Mouse (Mus musculus) C2C12 (cell line): ENCODE data around the gene Sele. TPM values are rescaled to one million over a fixed set of nuclear protein-coding genes. Genes with fewer than 3 reads are reported as not detected.

Experiments used
- H3K27me3 ChIP-seq: one replicate; pipeline ENCODE4 v1.6.1; 2011; ENCODE audit not compliant: control insufficient read depth, insufficient read depth, insufficient read length
- H3K36me3 ChIP-seq: one replicate; pipeline ENCODE4 v1.6.1; 2011; ENCODE audit not compliant: control insufficient read depth, insufficient read depth
- H3K4me3 ChIP-seq: one replicate; pipeline ENCODE4 v1.5.1; 2011; ENCODE audit warnings: mild to moderate bottlenecking, control low read depth; ENCODE audit not compliant: poor library complexity, insufficient read depth, severe bottlenecking
- H3K79me2 ChIP-seq: one replicate; pipeline ENCODE4 v1.6.1; 2011; ENCODE audit not compliant: control insufficient read depth, insufficient read depth
- H3K79me3 ChIP-seq: one replicate; pipeline ENCODE4 v1.6.1; 2011; ENCODE audit warnings: low read depth, control low read depth
- H3ac ChIP-seq: one replicate; pipeline ENCODE3; 2011; ENCODE audit warnings: low read depth; ENCODE audit not compliant: control insufficient read depth, insufficient read length
- CEBPB ChIP-seq: IDR thresholded peaks from one replicate; pipeline ENCODE4 v1.6.1; 2011; ENCODE audit warnings: low read depth, mild to moderate bottlenecking, control low read depth, moderate library complexity
- CTCF ChIP-seq: IDR thresholded peaks from one replicate; pipeline ENCODE4 v1.5.1; 2011; ENCODE audit not compliant: control insufficient read depth, insufficient read depth, insufficient read length
- FOSL1 ChIP-seq: IDR thresholded peaks from one replicate; pipeline ENCODE4 v1.8.0; 2011; ENCODE audit warnings: mild to moderate bottlenecking, low read length; ENCODE audit not compliant: poor library complexity, insufficient read depth, severe bottlenecking
- MAX ChIP-seq: IDR thresholded peaks from one replicate; pipeline ENCODE4 v1.6.1; 2011; ENCODE audit warnings: mild to moderate bottlenecking, control low read depth
- MYOD1 ChIP-seq: IDR thresholded peaks from one replicate; pipeline ENCODE4 v1.6.1; 2011; ENCODE audit warnings: low read depth; ENCODE audit not compliant: control insufficient read depth, insufficient read length
- MYOG ChIP-seq: IDR thresholded peaks from one replicate; pipeline ENCODE4 v1.6.1; 2011; ENCODE audit not compliant: control insufficient read depth, insufficient read length; ENCODE audit errors: extremely low read depth
- USF1 ChIP-seq: IDR thresholded peaks from one replicate; pipeline ENCODE4 v1.6.1; 2011; ENCODE audit warnings: low read depth, mild to moderate bottlenecking, control low read depth, moderate library complexity
- polyA plus RNA-seq: library from polyadenylated mRNA; unstranded; fragments of >200 nt; fragmentation: generic; extraction: Trizol; gene quantifications from one replicate; pipeline ENCODE4 v1.2.1, GENCODE M21; 2012; ENCODE audit warnings: missing spikeins

Gene Sele
- polyA plus RNA-seq, 1 experiment, result 0.19 TPM

DNA sequence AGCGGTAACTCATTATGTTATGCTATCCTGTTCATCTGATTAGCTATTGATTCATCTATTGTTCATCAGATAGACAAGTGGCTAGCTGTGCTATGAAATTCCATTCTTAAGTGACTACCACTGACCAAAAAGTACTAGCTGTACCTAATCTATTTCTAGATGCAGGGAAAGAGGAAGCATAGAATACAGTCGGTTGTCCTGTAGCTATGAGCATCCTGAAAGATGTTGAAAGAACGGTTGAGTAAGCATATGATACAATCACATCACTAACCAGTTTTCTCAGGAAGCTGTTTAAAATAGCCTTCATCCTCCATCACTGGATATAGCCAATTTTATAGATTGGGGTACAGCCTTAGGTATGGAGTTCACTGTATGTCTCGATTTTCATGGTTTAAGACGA is 39.8 kb downstream of the Sele start:
- no peaks in the 10 kb centered on the region for H3K27me3 ChIP-seq
- H3K36me3 ChIP-seq, result no peaks in the 10 kb centered on the region
- no peaks in the 10 kb centered on the region for H3K79me2 ChIP-seq
- H3K4me3 ChIP-seq, result no peak overlapping the region
- no peaks in the 10 kb centered on the region for H3K79me3 ChIP-seq
- no peak overlapping the region for H3ac ChIP-seq
- TF ChIP-seq MAX (no peak), FOSL1 (no peak), MYOD1 (no peak), MYOG (no peak), USF1 (no peak), CEBPB (no peak), CTCF (no peak)

DNA sequence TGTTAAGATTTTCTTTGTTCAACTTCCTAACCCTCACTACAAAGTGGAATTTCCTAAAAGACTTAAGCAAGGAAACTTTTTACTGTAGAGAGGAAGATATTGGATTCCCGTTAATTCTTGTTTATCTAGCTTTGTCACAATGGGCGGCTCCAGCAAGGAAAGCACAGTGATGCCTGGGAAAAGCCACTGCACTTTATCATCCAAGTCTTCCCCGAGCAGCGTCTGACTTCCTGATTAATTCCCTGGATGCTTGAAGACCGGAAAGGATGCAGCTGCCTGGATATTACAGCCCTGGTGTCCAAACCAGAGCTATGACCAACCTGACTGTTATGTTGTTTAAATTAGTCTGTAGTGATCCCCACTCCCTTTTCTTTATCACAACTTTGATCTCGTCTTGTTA is 48.7 kb downstream of the Sele start:
- Histone ChIP-seq H3K79me2 (no peaks in the 10 kb centered on the region), H3K79me3 (no peaks in the 10 kb centered on the region), H3K4me3 (no peak overlapping the region), H3K36me3 (no peaks in the 10 kb centered on the region), H3ac (no peak overlapping the region), H3K27me3 (no peaks in the 10 kb centered on the region)
- no peak for TF ChIP-seq FOSL1

- Histone ChIP-seq H3K27me3 (no peaks in the 10 kb centered on the region), H3K4me3 (no peak overlapping the region)
These were observed 49.9 kb downstream of the Sele start for GRCm38 (mm10) chr1:164097911-164098310.

GRCm38 (mm10) chr1:164098372-164098771 is 50.3 kb downstream of the Sele start:
- Histone ChIP-seq H3K79me2 (no peaks in the 10 kb centered on the region), H3K36me3 (no peaks in the 10 kb centered on the region), H3ac (no peak overlapping the region), H3K27me3 (no peaks in the 10 kb centered on the region), H3K79me3 (no peaks in the 10 kb centered on the region), H3K4me3 (no peak overlapping the region)
- TF ChIP-seq CTCF, result no peak
- no peak for TF ChIP-seq CEBPB
- no peak for TF ChIP-seq MYOD1
- no peak for TF ChIP-seq FOSL1
- TF ChIP-seq MAX, result no peak
- no peak for TF ChIP-seq USF1
- no peak for TF ChIP-seq MYOG

More at GRCm38 (mm10) chr1:164097911-164098310, 49.9 kb downstream of the Sele start:
- Histone ChIP-seq H3K79me3 (no peaks in the 10 kb centered on the region), H3ac (no peak overlapping the region), H3K79me2 (no peaks in the 10 kb centered on the region), H3K36me3 (no peaks in the 10 kb centered on the region)
- TF ChIP-seq CEBPB (no peak), CTCF (no peak)

Other genes with a start within 250 kb of the Sele start
- gene Scyl3, start 119.1 kb upstream of the Sele start, polyA plus RNA-seq, result 4.4 TPM
- gene BC055324, start 53.4 kb upstream of the Sele start, polyA plus RNA-seq, result 10.4 TPM
- gene Mettl18, start 53.3 kb upstream of the Sele start, polyA plus RNA-seq, result 3.0 TPM
- 0.02 TPM for gene Sell, start 13.7 kb downstream of the Sele start, polyA plus RNA-seq
- 24.1 TPM for gene Selp, start 67.0 kb downstream of the Sele start, polyA plus RNA-seq
- 0.01 TPM for gene F5, start 103.6 kb downstream of the Sele start, polyA plus RNA-seq
- 10.1 TPM for gene Slc19a2, start 200.8 kb downstream of the Sele start, polyA plus RNA-seq
- gene Ccdc181, start 227.4 kb downstream of the Sele start, polyA plus RNA-seq, result 1.7 TPM